9 mouse cellular contexts compared by ENCODE assay signal in genomic region chr19:10341817-10342439, GRCm38 (mm10). TPM values are rescaled to one million over a fixed set of nuclear protein-coding genes. Genes with fewer than 3 reads are reported as not detected.
A peak's percentile ranks its signal among the peaks of the same experiment; 100 is the strongest.
DNase-seq lines count a peak whose midpoint lies in the region; ATAC-seq lines count a peak whose summit lies in the region.
"Had no signal": no experiment of that assay in that cellular context is flagged by ENCODE, and none has a peak within 500 bp of the region (broad histone marks: within the 10 kb centered on the region; RNA-seq: fewer than 3 reads in every experiment).

No protein-coding gene starts in this region.

- peak overlapping the region; percentile 58; the same call in 1 of the 2 replicates for H3K27ac ChIP-seq in forebrain, embryonic 10.5 days
- no peak overlapping the region for H3K27ac ChIP-seq in forebrain, embryonic 11.5 days (ENCODE audit: low read depth, low read length)
- H3K27ac ChIP-seq in intestine, embryonic 16.5 days (ENCODE audit: low read length) = no peak overlapping the region
- H3K27ac ChIP-seq: liver, embryonic 14.5 days had no signal

- no peaks in the 10 kb centered on the region for H3K9me3 ChIP-seq in forebrain, embryonic 10.5 days
- no peaks in the 10 kb centered on the region for H3K9me3 ChIP-seq in forebrain, embryonic 11.5 days (ENCODE audit: control insufficient read depth, low read length)
- no peaks in the 10 kb centered on the region for H3K9me3 ChIP-seq in intestine, embryonic 16.5 days (ENCODE audit: control insufficient read depth, low read length)

- peaks cover 68% of the 10 kb centered on the region for H3K27me3 ChIP-seq in forebrain, embryonic 10.5 days (ENCODE audit: poor library complexity, severe bottlenecking)
- H3K27me3 ChIP-seq in forebrain, embryonic 11.5 days (ENCODE audit: control insufficient read depth, insufficient read depth, low read length) = no peaks in the 10 kb centered on the region
- H3K27me3 ChIP-seq in intestine, embryonic 16.5 days (replicated peaks; ENCODE audit: control insufficient read depth, insufficient read depth, low read length) = no peaks in the 10 kb centered on the region

- WGBS in forebrain, embryonic 10.5 days = 66% methylated on average over 12 of the region's 12 CpGs
- 50% methylated on average over 12 of the region's 12 CpGs for WGBS in forebrain, embryonic 11.5 days
- 37% methylated on average over 12 of the region's 12 CpGs for WGBS in intestine, embryonic 16.5 days

- no peak for DNase-seq in forebrain, embryonic 10.5 days (ENCODE audit: extremely low spot score, low spot score)
- no peak for DNase-seq in forebrain, embryonic 11.5 days (ENCODE audit: low spot score)
- DNase-seq in cerebellum, adult 9-11 months = peak; percentile 67
- DNase-seq in heart, adult 11 months = peak; percentile 96
- peak; percentile 72 for DNase-seq in lung, postnatal 14 days
- DNase-seq in right cerebral cortex, postnatal 4 days = peak; percentile 84

- H3K4me1 ChIP-seq in forebrain, embryonic 10.5 days = peaks cover 54% of the 10 kb centered on the region
- H3K4me1 ChIP-seq in forebrain, embryonic 11.5 days (replicated peaks; ENCODE audit: control insufficient read depth, insufficient read depth, low read length) = peaks cover 9% of the 10 kb centered on the region
- H3K4me1 ChIP-seq in intestine, embryonic 16.5 days (ENCODE audit: control insufficient read depth, insufficient read depth, low read length) = peaks cover 7% of the 10 kb centered on the region; the same call in 1 of the 2 replicates

- H3K4me2 ChIP-seq in forebrain, embryonic 11.5 days (ENCODE audit: low read depth, low read length, severe bottlenecking) = no peak overlapping the region
- no peak overlapping the region for H3K4me2 ChIP-seq in intestine, embryonic 16.5 days (ENCODE audit: low read depth, low read length)

- H3K9ac ChIP-seq in forebrain, embryonic 11.5 days (ENCODE audit: low read length) = no peak overlapping the region
- 0 out of 2 replicates have a peak overlapping the region, but pooled peaks have one; percentile 13 for H3K9ac ChIP-seq in intestine, embryonic 16.5 days (ENCODE audit: low read depth, low read length)
- H3K9ac ChIP-seq: liver, embryonic 14.5 days had no signal

- no peaks in the 10 kb centered on the region for H3K36me3 ChIP-seq in forebrain, embryonic 10.5 days (replicated peaks)
- no peaks in the 10 kb centered on the region for H3K36me3 ChIP-seq in forebrain, embryonic 11.5 days (ENCODE audit: control insufficient read depth, insufficient read depth, low read length)
- H3K36me3 ChIP-seq in intestine, embryonic 16.5 days (ENCODE audit: control insufficient read depth, insufficient read depth, low read length) = no peaks in the 10 kb centered on the region

- H3K4me3 ChIP-seq in forebrain, embryonic 10.5 days = no peak overlapping the region
- no peak overlapping the region for H3K4me3 ChIP-seq in forebrain, embryonic 11.5 days (ENCODE audit: low read depth, low read length)
- no peak overlapping the region for H3K4me3 ChIP-seq in intestine, embryonic 16.5 days (ENCODE audit: low read length)

- ATAC-seq in forebrain, embryonic 11.5 days (replicated peaks; ENCODE audit: low FRiP score) = no peak; the same call in 1 of the 2 replicates
- ATAC-seq in intestine, embryonic 16.5 days = no peak
- no peak for ATAC-seq in megakaryocyte, adult 5-6 weeks (ENCODE audit: poor library complexity, severe bottlenecking)

RNA-seq across cellular contexts. Expression of gene Dagla, which starts 37.3 kb away (rescaled TPM):
- 1.7 and 1.9 TPM in 2 replicates for polyA plus RNA-seq in forebrain, embryonic 10.5 days (2016; fragmentation: Nextera tagmentation; extraction: Ambion mirVana)
- polyA plus RNA-seq in forebrain, embryonic 11.5 days (2014; fragmentation: Nextera tagmentation; extraction: Ambion mirVana) = 1.9 and 2.5 TPM in 2 replicates
- polyA plus RNA-seq in intestine, embryonic 16.5 days (2015; fragmentation: Nextera tagmentation; extraction: Ambion mirVana) = 2.6 and 3.2 TPM in 2 replicates
- not detected in 2 replicates for total RNA-seq in megakaryocyte, adult 5-6 weeks (2015)
- total RNA-seq in megakaryocyte, adult 5-6 weeks (2017) = not detected in 2 replicates

RNA-seq across cellular contexts. Expression of gene Syt7, which starts 47.0 kb away (rescaled TPM):
- 0.77 and 2.6 TPM in 2 replicates for polyA plus RNA-seq in forebrain, embryonic 10.5 days (2016; fragmentation: Nextera tagmentation; extraction: Ambion mirVana)
- 3.2 and 7.7 TPM in 2 replicates for polyA plus RNA-seq in forebrain, embryonic 11.5 days (2014; fragmentation: Nextera tagmentation; extraction: Ambion mirVana)
- polyA plus RNA-seq in intestine, embryonic 16.5 days (2015; fragmentation: Nextera tagmentation; extraction: Ambion mirVana) = 0.94 and 1.3 TPM in 2 replicates
- not detected in 2 replicates for total RNA-seq in megakaryocyte, adult 5-6 weeks (2015)
- not detected in 2 replicates for total RNA-seq in megakaryocyte, adult 5-6 weeks (2017)

Comparison
In these comparisons a context has a peak if more than half of its experiments do, and no peak if none do; other contexts are left out.
1. DNase-seq: peak in cerebellum, adult 9-11 months (single experiment), heart, adult 11 months (single experiment), lung, postnatal 14 days (single experiment) and right cerebral cortex, postnatal 4 days (single experiment); none in forebrain, embryonic 10.5 days (single experiment) and forebrain, embryonic 11.5 days (single experiment).